Mouse (Mus musculus) lung, embryonic 14.5 days (tissue): ENCODE results near the gene Eif2b3. TPM values are rescaled to one million over a fixed set of nuclear protein-coding genes. Genes with fewer than 3 reads are reported as not detected.

Source experiments
- ATAC-seq: fragments of 200-750 bp; cut with Nextera tagmentation; 2 replicates; pipeline ENCODE4 v1.8.0; 2017; ENCODE audit warnings: mild to moderate bottlenecking, moderate TSS enrichment, moderate library complexity; ENCODE audit not compliant: insufficient read depth
- DNase-seq: peaks from one replicate; pipeline ENCODE4 v3.0.0-alpha.2; 2015
- H3K27ac ChIP-seq: fragments of 300-500 bp; sonication (generic); 2 replicates; pipeline ENCODE4 v1.5.1; 2014; ENCODE audit warnings: low read depth, mild to moderate bottlenecking, moderate library complexity
- H3K27me3 ChIP-seq: fragments of 300-500 bp; sonication (generic); 2 replicates; pipeline ENCODE4 v1.6.1; 2014; ENCODE audit warnings: low read length, control low read depth; ENCODE audit not compliant: insufficient read depth
- H3K36me3 ChIP-seq: fragments of 300-500 bp; sonication (generic); 2 replicates; pipeline ENCODE4 v1.6.1; 2014; ENCODE audit warnings: control low read depth; ENCODE audit not compliant: insufficient read depth
- H3K4me1 ChIP-seq: fragments of 300-500 bp; sonication (generic); 2 replicates; pipeline ENCODE4 v1.6.1; 2014; ENCODE audit warnings: antibody characterized with exemption, control low read depth; ENCODE audit not compliant: insufficient read depth
- H3K4me2 ChIP-seq: fragments of 300-500 bp; sonication (generic); 2 replicates; pipeline ENCODE4 v1.6.1; 2014; ENCODE audit warnings: mild to moderate bottlenecking
- H3K4me3 ChIP-seq: fragments of 300-500 bp; sonication (generic); 2 replicates; pipeline ENCODE4 v1.5.1; 2014; ENCODE audit warnings: low read depth, low read length
- H3K9ac ChIP-seq: fragments of 300-500 bp; sonication (generic); 2 replicates; pipeline ENCODE4 v1.6.1; 2014
- H3K9me3 ChIP-seq: fragments of 300-500 bp; sonication (generic); 2 replicates; pipeline ENCODE4 v1.6.1; 2016; ENCODE audit warnings: low read depth, low read length, control low read depth
- CTCF ChIP-seq: IDR thresholded peaks from 2 replicates; pipeline ENCODE4 v1.5.1; 2016; ENCODE audit warnings: antibody characterized with exemption, low read depth
- WGBS: fragments of 180-500 bp; shearing (Covaris S2); extraction: QIAGEN DNeasy Blood & Tissue Kit; methylation state at CpG from one replicate; pipeline ENCODE4 v1.1.7; 2014; 5-methylcytosine and 5-hydroxymethylcytosine counted together
- polyA plus RNA-seq: library from polyadenylated mRNA; unstranded; fragments of >200 nt; fragmentation: Nextera tagmentation; extraction: Ambion mirVana; gene quantifications from 2 replicates; pipeline ENCODE4 v1.2.1, GENCODE M21; 2014

Gene Eif2b3
- polyA plus RNA-seq, 1 experiment from 2014 or later, result 43.5 TPM

- H3K4me1 ChIP-seq, result no peaks in the 10 kb centered on the region
- no peak overlapping the region for H3K4me2 ChIP-seq
- DNase-seq (no peak), ATAC-seq (no peak)
- WGBS, result 88% methylated on average over 7 of the region's 7 CpGs
- no peaks in the 10 kb centered on the region for H3K27me3 ChIP-seq
- no peak overlapping the region for H3K27ac ChIP-seq
- H3K36me3 ChIP-seq, result peaks cover 12% of the 10 kb centered on the region
- no peak overlapping the region for H3K4me3 ChIP-seq
- no peak overlapping the region for H3K9ac ChIP-seq
- no peak for TF ChIP-seq CTCF
- no peaks in the 10 kb centered on the region for H3K9me3 ChIP-seq
These were observed 875 bp upstream of the Eif2b3 start for GRCm38 (mm10) chr4:117018327-117018726.

GRCm38 (mm10) chr4:117023469-117023868 is 4.3 kb downstream of the Eif2b3 start:
- DNase-seq (no peak), ATAC-seq (no peak)
- Histone ChIP-seq H3K9me3 (no peaks in the 10 kb centered on the region), H3K27me3 (no peaks in the 10 kb centered on the region), H3K9ac (no peak overlapping the region), H3K4me2 (no peak overlapping the region), H3K4me1 (no peaks in the 10 kb centered on the region), H3K27ac (no peak overlapping the region), H3K36me3 (peaks cover 28% of the 10 kb centered on the region), H3K4me3 (no peak overlapping the region)
- 89% methylated on average over 4 of the region's 4 CpGs for WGBS
- no peak for TF ChIP-seq CTCF

DNA sequence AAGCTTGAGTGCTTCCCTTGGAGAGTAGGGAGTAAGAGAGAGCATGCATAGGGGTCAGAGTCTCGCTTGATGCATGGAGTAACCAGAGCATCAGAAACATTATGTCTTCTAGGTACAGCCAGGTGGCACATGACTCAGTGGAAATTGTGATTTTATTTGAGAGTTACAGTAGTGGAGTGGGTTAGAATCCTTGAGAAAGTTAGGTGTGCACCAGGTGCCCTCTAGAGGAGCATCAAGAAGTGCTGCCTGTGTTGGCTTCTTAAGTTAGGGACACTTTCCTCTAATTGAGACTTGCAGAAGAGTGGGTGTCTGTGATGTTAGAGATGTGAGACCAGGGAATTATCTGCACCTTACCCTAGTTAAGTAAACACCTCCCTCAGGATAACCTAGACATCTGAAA is 11.9 kb downstream of the Eif2b3 start:
- Histone ChIP-seq H3K4me1 (no peaks in the 10 kb centered on the region), H3K4me2 (no peak overlapping the region), H3K9me3 (no peaks in the 10 kb centered on the region), H3K9ac (no peak overlapping the region), H3K4me3 (no peak overlapping the region), H3K27me3 (no peaks in the 10 kb centered on the region), H3K27ac (no peak overlapping the region), H3K36me3 (peaks cover 38% of the 10 kb centered on the region)
- TF ChIP-seq CTCF, result no peak
- ATAC-seq, result no peak
- WGBS, result 90% methylated on average over 1 of the region's 1 CpGs
- DNase-seq, result peak; percentile 2

DNA sequence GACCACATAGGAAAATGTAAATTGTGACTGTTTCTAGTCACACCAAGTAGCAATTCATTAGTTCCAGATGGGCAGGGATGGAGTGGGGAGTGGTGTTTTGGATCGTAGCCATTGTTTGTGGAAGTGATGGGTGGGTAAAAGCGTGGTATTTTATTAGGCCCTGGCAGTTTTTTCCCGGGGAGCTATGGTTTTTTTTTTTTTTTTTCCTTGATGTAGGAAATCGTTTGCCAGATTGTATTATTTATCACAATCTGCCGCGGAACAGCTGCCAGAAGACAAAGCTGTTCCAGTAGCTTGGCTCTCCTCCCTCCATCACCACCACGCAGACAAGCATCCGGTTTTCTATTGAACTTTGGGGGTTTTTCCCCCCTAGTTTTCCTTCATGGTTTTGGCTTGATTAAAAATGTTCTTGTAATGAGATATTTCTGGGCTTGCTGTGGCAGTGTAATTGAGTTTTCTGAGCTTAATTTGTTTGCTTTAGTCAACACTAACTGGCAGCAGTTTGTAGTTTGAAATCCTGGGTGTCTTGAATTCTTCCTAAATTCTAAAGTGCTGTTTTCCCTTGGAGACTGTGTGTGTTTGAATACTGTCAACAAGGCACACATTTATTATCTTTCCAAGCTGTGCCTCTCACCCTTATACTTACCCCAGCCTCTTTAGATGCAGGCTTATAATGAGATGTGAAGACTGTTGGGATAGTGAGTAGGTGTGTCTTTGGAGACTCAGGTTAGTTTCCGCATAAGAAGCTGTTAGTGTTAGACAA is 20.9 kb downstream of the Eif2b3 start:
- Histone ChIP-seq H3K27ac (peak overlapping the region; percentile 58), H3K4me3 (no peak overlapping the region), H3K9me3 (no peaks in the 10 kb centered on the region), H3K36me3 (0 out of 2 replicates have a peak, but pooled peaks cover 3% of the 10 kb centered on the region), H3K4me2 (peak overlapping the region; percentile 10; the same call in 1 of the 2 replicates), H3K27me3 (no peaks in the 10 kb centered on the region), H3K9ac (no peak overlapping the region), H3K4me1 (peaks cover 15% of the 10 kb centered on the region)
- peak; percentile 45; the same call in 1 of the 2 replicates for ATAC-seq
- peak; percentile 89 for DNase-seq
- 26% methylated on average over 9 of the region's 9 CpGs for WGBS
- no peak for TF ChIP-seq CTCF

DNA sequence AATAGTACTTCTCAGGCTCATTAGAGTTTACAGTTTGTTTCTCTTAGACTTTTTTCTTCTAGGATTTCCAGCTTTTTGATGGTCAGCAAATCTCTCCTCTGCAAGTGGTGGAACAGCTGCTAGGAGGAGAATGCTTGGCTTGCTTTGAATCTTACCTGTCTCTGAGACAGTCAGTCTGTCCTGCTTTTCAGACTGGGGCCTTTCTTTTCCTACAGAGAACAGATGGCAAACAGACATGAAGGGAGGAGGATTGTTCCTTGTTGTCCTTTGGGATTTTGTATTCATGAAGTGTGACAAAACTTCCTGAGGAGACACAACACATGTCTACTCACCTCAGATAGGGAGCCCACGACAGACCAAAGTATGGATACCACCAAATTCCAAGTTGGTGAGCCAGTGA is 21.6 kb downstream of the Eif2b3 start:
- H3K4me2 ChIP-seq, result peak overlapping the region; percentile 10; the same call in 1 of the 2 replicates
- 43% methylated on average over 1 of the region's 1 CpGs for WGBS
- ATAC-seq, result peak; percentile 15; the same call in 1 of the 2 replicates

GRCm38 (mm10) chr4:117041283-117041721 is 22.1 kb downstream of the Eif2b3 start:
- WGBS, result 20% methylated on average over 4 of the region's 4 CpGs
- H3K4me1 ChIP-seq, result peaks cover 15% of the 10 kb centered on the region
- no peak overlapping the region for H3K27ac ChIP-seq
- H3K27me3 ChIP-seq, result no peaks in the 10 kb centered on the region
- no peak for TF ChIP-seq CTCF
- H3K4me2 ChIP-seq, result peak overlapping the region; percentile 4; the same call in 1 of the 2 replicates
- DNase-seq (peak; percentile 81), ATAC-seq (peak; percentile 82)
- no peak overlapping the region for H3K9ac ChIP-seq
- H3K36me3 ChIP-seq, result no peaks in the 10 kb centered on the region
- H3K9me3 ChIP-seq, result no peaks in the 10 kb centered on the region
- H3K4me3 ChIP-seq, result no peak overlapping the region

More for the DNA sequence above, 21.6 kb downstream of the Eif2b3 start:
- H3K9ac ChIP-seq, result no peak overlapping the region
- peak overlapping the region; percentile 47; the same call in 1 of the 2 replicates for H3K27ac ChIP-seq
- TF ChIP-seq CTCF, result no peak
- no peak overlapping the region for H3K4me3 ChIP-seq
- no peaks in the 10 kb centered on the region for H3K9me3 ChIP-seq
- H3K27me3 ChIP-seq, result no peaks in the 10 kb centered on the region
- DNase-seq, result no peak
- 0 out of 2 replicates have a peak, but pooled peaks cover under 1% of the 10 kb centered on the region for H3K36me3 ChIP-seq
- H3K4me1 ChIP-seq, result peaks cover 15% of the 10 kb centered on the region

- Histone ChIP-seq H3K4me2 (no peak overlapping the region), H3K9me3 (no peaks in the 10 kb centered on the region), H3K27me3 (no peaks in the 10 kb centered on the region), H3K36me3 (peaks cover 21% of the 10 kb centered on the region), H3K27ac (no peak overlapping the region), H3K4me1 (no peaks in the 10 kb centered on the region), H3K9ac (no peak overlapping the region), H3K4me3 (no peak overlapping the region)
- DNase-seq, result peak; percentile 7
- TF ChIP-seq CTCF, result no peak
- WGBS, result 79% methylated on average over 3 of the region's 3 CpGs
- ATAC-seq, result no peak
These were observed 29.6 kb downstream of the Eif2b3 start for GRCm38 (mm10) chr4:117048836-117049235.
